Mouse (Mus musculus) lung, adult 2 months (tissue): Measurements from ENCODE around the gene Atp13a2. TPM values are rescaled to one million over a fixed set of nuclear protein-coding genes. Genes with fewer than 3 reads are reported as not detected.

Experiments used
- DNase-seq: peaks from one replicate; pipeline ENCODE4 v3.0.0; 2022
- H3K4me1 ChIP-seq: fragments of 200-500 bp; 2 replicates; pipeline ENCODE4 v1.6.1; 2011; ENCODE audit warnings: low read length; ENCODE audit not compliant: control insufficient read depth, insufficient read depth
- H3K4me3 ChIP-seq: fragments of 200-500 bp; replicated peaks from 2 replicates; pipeline ENCODE3; 2011; ENCODE audit warnings: low read depth, mild to moderate bottlenecking, control low read depth, low read length; ENCODE audit errors: extremely low read depth
- CTCF ChIP-seq: fragments of 200-500 bp; IDR thresholded peaks from 2 replicates; pipeline ENCODE4 v1.5.1; 2011; ENCODE audit warnings: mild to moderate bottlenecking, low read length, control low read depth; ENCODE audit not compliant: insufficient read depth
- POLR2A ChIP-seq: fragments of 200-500 bp; IDR thresholded peaks from 2 replicates; pipeline ENCODE4 v1.6.1; 2011; ENCODE audit warnings: low read depth, mild to moderate bottlenecking, control low read depth, low read length, borderline replicate concordance; ENCODE audit errors: extremely low read depth
- WGBS: fragments of 180-500 bp; shearing (Covaris S2); methylation state at CpG from one replicate; pipeline ENCODE4 v1.1.7; 2018; 5-methylcytosine and 5-hydroxymethylcytosine counted together
- polyA plus RNA-seq: library from polyadenylated mRNA; depleted of rRNA; stranded (reverse); fragments of >200 nt; gene quantifications from 2 replicates; pipeline ENCODE4 v1.2.3, GENCODE M21; 2012

Gene Atp13a2
- polyA plus RNA-seq, 1 experiment = 199 TPM

DNA sequence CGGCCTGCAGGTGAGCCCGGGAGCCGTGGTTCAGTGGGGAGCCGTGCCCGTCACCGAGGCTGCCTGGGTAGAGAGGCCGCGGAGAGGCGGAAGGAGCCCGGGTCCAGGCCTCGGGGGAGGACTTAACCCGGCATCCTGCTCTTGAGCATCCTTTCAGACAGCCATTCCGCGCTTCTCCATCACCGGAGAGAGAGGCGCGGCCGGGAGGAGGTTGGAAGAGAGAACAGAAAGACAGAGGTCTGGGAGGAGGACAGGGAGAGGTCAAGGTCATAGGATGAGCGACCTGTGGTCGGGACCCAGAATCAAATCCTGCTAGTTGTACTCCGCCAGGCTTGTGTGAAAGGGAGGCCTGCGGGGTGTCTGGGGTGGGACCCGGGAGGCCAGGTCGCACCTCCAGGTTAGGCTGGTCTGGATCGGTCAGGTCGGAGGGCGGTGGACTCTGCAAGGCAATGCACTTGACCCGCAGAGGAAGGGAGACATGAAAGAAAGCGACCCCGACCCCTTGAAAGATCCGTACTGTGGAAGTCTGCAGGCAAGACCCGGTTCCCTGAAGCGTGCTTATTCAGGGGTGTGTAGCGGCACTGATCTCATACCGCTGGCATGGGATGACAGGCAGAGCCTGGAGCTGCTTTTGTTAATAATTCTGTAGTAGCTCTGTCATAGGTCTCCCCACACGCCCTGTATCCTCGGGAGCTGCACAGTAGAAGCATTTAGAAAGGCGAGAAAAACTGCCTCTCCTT is 25.0 kb upstream of the Atp13a2 start:
- peak overlapping the region; percentile 89 for H3K4me3 ChIP-seq
- 1% methylated on average over 38 of the region's 38 CpGs for WGBS
- no peak for TF ChIP-seq CTCF
- TF ChIP-seq POLR2A = no peak
- no peak for DNase-seq
- peaks cover 14% of the 10 kb centered on the region for H3K4me1 ChIP-seq

DNA sequence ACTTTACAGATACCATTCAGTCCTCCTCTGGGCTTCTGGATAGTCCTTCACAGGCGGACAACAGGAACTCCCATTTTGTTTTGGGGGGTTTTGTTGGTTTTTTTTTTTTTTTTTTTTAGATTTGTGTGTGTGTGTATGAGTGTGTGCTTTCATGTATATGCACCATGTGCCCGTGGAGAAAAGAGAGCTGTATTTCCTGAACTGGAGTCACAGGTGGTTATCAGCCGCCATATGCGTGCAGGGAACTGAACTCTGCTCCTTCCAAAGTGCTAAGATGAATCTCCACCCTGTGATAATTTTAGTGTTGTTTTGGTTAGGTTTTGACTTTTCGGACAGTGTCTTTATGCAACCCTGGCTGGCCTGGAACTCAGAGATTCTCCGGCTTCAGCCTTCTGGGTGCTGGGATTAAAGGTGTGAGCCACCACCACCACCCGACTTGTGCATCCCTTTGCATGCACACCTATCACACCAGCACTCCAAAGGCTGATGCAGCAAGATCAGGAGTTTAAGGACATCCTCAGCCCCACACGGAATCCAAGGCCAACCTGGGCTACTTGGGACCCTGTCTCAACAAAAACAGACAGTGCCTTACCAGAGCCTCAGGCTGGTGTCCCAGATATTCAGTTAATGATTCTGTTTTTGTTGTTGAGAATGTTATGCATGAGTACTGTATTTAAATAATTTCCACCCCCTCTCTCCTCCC is 24.3 kb upstream of the Atp13a2 start:
- DNase-seq = no peak
- H3K4me1 ChIP-seq = peaks cover 14% of the 10 kb centered on the region
- no peak for TF ChIP-seq CTCF
- no peak for TF ChIP-seq POLR2A
- 63% methylated on average over 8 of the region's 8 CpGs for WGBS
- peak overlapping the region; percentile 89 for H3K4me3 ChIP-seq

GRCm38 (mm10) chr4:140962950-140963349 is 23.7 kb upstream of the Atp13a2 start:
- Histone ChIP-seq H3K4me1 (peaks cover 14% of the 10 kb centered on the region), H3K4me3 (no peak overlapping the region)
- DNase-seq = peak; percentile 51
- TF ChIP-seq POLR2A = no peak
- WGBS = 22% methylated on average over 5 of the region's 5 CpGs

DNA sequence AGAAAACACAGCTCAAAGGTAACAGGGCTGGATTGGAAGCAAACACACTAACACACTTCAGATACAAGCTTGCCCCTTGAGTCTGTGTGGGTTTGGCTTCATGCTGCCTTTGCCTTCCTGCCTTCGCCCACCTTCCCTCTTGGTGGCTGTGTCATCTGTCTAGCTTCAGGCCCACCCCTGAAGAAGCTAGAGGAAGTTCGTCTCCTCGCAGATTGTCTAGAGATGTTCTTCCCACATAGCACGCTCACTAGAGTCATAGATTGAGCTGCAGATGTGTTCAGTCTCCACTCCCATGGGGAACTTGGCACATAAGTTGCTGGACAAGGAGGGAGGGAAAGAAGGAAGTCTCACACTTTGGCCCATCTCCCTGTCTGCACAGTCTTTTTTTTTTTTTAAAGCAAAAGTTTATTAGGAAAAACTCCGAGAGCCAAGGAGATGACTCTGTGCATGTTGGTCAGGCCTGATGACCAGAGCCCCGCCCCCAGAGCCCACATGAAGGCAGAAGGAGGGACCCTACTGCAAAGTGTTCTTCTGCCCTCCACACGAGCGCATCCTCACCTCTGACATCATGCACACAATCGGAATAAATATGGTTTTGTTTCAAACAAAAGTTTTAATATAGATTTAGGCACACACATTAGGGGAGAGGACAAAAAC is 22.6 kb upstream of the Atp13a2 start:
- WGBS = 63% methylated on average over 9 of the region's 9 CpGs
- TF ChIP-seq CTCF (no peak), POLR2A (no peak)
- Histone ChIP-seq H3K4me3 (no peak overlapping the region), H3K4me1 (peaks cover 14% of the 10 kb centered on the region)
- DNase-seq = no peak

GRCm38 (mm10) chr4:140964620-140965019 is 22.1 kb upstream of the Atp13a2 start:
- DNase-seq = peak; percentile 67

DNA sequence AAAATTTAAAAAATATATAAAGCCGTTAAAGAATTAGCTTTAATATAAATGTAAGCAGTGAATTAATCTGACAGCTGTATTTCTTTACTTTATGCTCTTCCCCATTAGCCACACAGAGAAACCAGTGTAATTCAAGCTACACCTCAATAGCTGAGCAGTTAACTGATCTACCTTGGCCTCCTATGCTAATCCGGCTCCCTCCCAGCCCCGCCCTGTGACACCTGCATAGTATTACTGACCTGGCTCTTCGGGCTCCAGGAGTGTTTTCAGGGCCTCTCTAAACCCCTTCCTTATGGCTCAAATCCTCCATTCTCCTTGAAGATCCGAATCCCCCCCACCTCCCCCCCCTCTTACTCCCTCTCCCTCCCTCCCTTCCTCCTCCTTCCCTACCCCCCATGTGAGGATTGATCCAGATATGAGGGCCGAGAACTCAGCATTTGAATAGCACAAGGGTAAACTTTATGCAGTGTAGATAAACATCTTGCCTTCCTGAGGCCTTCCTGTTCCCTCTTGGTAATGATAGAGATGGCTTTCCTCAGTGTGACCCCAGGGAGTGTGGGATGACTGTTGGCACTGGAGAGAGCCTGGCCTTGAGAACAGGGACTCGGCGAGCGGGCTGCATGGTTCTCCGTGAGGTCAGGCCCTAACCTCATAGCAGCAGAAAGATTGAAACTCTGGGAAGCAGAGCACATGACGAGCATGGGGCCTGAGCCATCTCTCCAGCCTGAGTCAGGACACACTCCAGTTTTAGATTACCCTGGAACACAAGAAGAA is 19.1 kb upstream of the Atp13a2 start:
- Histone ChIP-seq H3K4me3 (no peak overlapping the region), H3K4me1 (peaks cover 5% of the 10 kb centered on the region; the same call in 1 of the 2 replicates)
- no peak for DNase-seq
- TF ChIP-seq POLR2A = no peak
- 63% methylated on average over 11 of the region's 11 CpGs for WGBS

More at GRCm38 (mm10) chr4:140964620-140965019, 22.1 kb upstream of the Atp13a2 start:
- WGBS = 12% methylated on average over 7 of the region's 7 CpGs
- H3K4me3 ChIP-seq = no peak overlapping the region
- TF ChIP-seq POLR2A = no peak
- TF ChIP-seq CTCF = peak; percentile 73
- H3K4me1 ChIP-seq = peaks cover 14% of the 10 kb centered on the region

- DNase-seq = no peak
- TF ChIP-seq CTCF (no peak), POLR2A (no peak)
- Histone ChIP-seq H3K4me3 (no peak overlapping the region), H3K4me1 (0 out of 2 replicates have a peak, but pooled peaks cover 2% of the 10 kb centered on the region)
- WGBS = 55% methylated on average over 13 of the region's 13 CpGs
Observed at GRCm38 (mm10) chr4:140971691-140972090, 15.0 kb upstream of the Atp13a2 start.

- Histone ChIP-seq H3K4me3 (no peak overlapping the region), H3K4me1 (peaks cover 8% of the 10 kb centered on the region)
- no peak for DNase-seq
- WGBS = 96% methylated on average over 6 of the region's 6 CpGs
- TF ChIP-seq POLR2A (no peak), CTCF (no peak)
Observed at GRCm38 (mm10) chr4:140974408-140974807, 12.3 kb upstream of the Atp13a2 start.

- no peak for DNase-seq
- Histone ChIP-seq H3K4me3 (no peak overlapping the region), H3K4me1 (peaks cover 8% of the 10 kb centered on the region)
- TF ChIP-seq CTCF = no peak
- TF ChIP-seq POLR2A = no peak
- WGBS = 88% methylated on average over 7 of the region's 7 CpGs
Observed at GRCm38 (mm10) chr4:140975356-140975755, 11.3 kb upstream of the Atp13a2 start.
